Mouse (Mus musculus): ENCODE results near the gene Kcnk18. TPM values are rescaled to one million over a fixed set of nuclear protein-coding genes. Genes with fewer than 3 reads are reported as not detected.

Kcnk18 gene
- total and polyA plus RNA-seq, 2 experiments from 2014 or later = not detected

DNA sequence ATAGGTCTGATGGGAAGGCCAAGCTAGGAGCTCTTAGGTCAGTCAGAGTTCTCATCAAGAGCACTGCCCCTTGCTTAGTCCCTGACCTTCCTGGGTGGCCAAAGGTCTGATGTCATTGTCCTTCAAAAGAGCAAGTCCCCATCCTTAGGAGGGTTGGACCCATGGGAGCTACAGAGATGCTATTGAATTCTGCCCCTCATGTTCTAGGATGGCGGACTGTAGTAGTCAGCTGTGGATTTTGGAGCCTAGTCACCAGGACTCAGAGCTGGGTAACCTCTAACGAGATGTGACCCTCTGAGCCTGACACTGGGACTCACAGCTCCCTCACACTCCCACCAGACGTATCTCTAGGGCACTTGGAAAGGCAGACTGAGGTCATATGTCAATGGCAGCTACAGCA lies 9.4 kb downstream of the Kcnk18 start:
- Histone ChIP-seq H3K9me3 (replicated peaks; ENCODE audit: control insufficient read depth, low read length) (no peaks in the 10 kb centered on the region), H3K4me1 (ENCODE audit: control insufficient read depth, insufficient read depth) (no peaks in the 10 kb centered on the region), H3K27ac (ENCODE audit: low read depth) (no peak overlapping the region), H3K27me3 (ENCODE audit: control insufficient read depth, insufficient read depth, low read length) (no peaks in the 10 kb centered on the region), H3K36me3 (replicated peaks; ENCODE audit: control insufficient read depth, insufficient read depth, low read length) (no peaks in the 10 kb centered on the region), H3K4me3 (ENCODE audit: low read depth, low read length) (no peak overlapping the region), H3K9ac (replicated peaks; ENCODE audit: low read depth, low read length) (no peak overlapping the region), H3K4me2 (ENCODE audit: low read depth, low read length) (no peak overlapping the region)
- WGBS = 50% methylated on average over 3 of the region's 3 CpGs
- DNase-seq (ENCODE audit: low spot score) (no peak), ATAC-seq (ENCODE audit: insufficient read depth, low read depth) (no peak)
- TF ChIP-seq EP300 (IDR thresholded peaks at IDR 0.05; ENCODE audit: low read depth) (no peak), CTCF (IDR thresholded peaks at IDR 0.05; ENCODE audit: low read depth) (no peak)

DNA sequence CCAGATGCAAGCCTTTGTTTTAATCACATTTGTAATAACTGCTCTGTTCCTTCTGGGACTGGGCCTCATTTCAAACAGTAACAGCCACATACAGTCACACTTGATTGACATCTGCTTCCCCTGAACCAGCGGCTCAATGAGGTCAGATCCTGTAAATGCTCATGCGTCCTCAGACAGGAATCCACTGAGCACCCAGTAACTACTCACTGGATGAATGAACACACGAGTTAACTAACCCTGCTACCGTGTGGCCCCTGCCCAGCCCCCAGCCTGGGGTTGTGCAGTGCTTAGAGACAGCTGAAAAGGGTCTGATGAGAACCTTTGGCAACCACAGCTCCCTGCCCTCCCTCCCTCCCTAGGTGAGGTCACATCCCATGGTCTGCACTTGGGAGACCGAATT lies 13.8 kb downstream of the Kcnk18 start:
- Histone ChIP-seq H3K9me3 (replicated peaks; ENCODE audit: control insufficient read depth, low read length) (no peaks in the 10 kb centered on the region), H3K9ac (replicated peaks; ENCODE audit: low read depth, low read length) (no peak overlapping the region), H3K4me3 (ENCODE audit: low read depth, low read length) (no peak overlapping the region), H3K27ac (ENCODE audit: low read depth) (no peak overlapping the region), H3K36me3 (replicated peaks; ENCODE audit: control insufficient read depth, insufficient read depth, low read length) (no peaks in the 10 kb centered on the region), H3K4me2 (ENCODE audit: low read depth, low read length) (no peak overlapping the region), H3K27me3 (ENCODE audit: control insufficient read depth, insufficient read depth, low read length) (no peaks in the 10 kb centered on the region), H3K4me1 (ENCODE audit: control insufficient read depth, insufficient read depth) (no peaks in the 10 kb centered on the region)
- DNase-seq (ENCODE audit: low spot score) (no peak), ATAC-seq (ENCODE audit: insufficient read depth, low read depth) (no peak)
- 57% methylated on average over 5 of the region's 5 CpGs for WGBS
- TF ChIP-seq CTCF (IDR thresholded peaks at IDR 0.05; ENCODE audit: low read depth) (no peak), EP300 (IDR thresholded peaks at IDR 0.05; ENCODE audit: low read depth) (no peak)

DNA sequence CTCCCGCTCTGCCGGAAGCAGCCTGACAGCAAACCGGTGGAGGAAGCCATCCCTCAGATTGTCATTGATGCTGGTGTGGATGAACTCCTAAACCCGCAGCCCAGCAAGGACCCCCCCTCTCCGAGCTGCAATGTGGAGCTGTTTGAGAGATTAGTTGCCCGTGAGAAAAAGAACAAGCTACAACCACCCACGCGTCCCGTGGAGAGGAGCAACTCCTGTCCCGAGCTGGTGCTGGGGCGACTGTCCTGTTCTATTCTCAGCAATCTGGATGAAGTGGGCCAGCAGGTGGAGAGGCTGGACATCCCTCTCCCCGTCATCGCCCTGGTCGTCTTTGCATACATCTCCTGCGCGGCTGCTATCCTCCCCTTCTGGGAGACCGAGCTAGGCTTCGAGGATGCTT lies 16.0 kb downstream of the Kcnk18 start:
- no peaks in the 10 kb centered on the region for H3K27me3 ChIP-seq (ENCODE audit: control insufficient read depth, insufficient read depth, low read length)
- WGBS = 72% methylated on average over 18 of the region's 18 CpGs
- H3K9ac ChIP-seq (replicated peaks; ENCODE audit: low read depth, low read length) = no peak overlapping the region
- ATAC-seq (ENCODE audit: insufficient read depth, low read depth) (no peak), DNase-seq (ENCODE audit: low spot score) (no peak)
- H3K4me3 ChIP-seq (ENCODE audit: low read depth, low read length) = no peak overlapping the region
- no peak overlapping the region for H3K4me2 ChIP-seq (ENCODE audit: low read depth, low read length)
- no peaks in the 10 kb centered on the region for H3K4me1 ChIP-seq (ENCODE audit: control insufficient read depth, insufficient read depth)
- H3K27ac ChIP-seq (ENCODE audit: low read depth) = no peak overlapping the region
- TF ChIP-seq EP300 (IDR thresholded peaks at IDR 0.05; ENCODE audit: low read depth) (no peak), CTCF (IDR thresholded peaks at IDR 0.05; ENCODE audit: low read depth) (no peak)
- H3K9me3 ChIP-seq (replicated peaks; ENCODE audit: control insufficient read depth, low read length) = no peaks in the 10 kb centered on the region
- no peaks in the 10 kb centered on the region for H3K36me3 ChIP-seq (replicated peaks; ENCODE audit: control insufficient read depth, insufficient read depth, low read length)

DNA sequence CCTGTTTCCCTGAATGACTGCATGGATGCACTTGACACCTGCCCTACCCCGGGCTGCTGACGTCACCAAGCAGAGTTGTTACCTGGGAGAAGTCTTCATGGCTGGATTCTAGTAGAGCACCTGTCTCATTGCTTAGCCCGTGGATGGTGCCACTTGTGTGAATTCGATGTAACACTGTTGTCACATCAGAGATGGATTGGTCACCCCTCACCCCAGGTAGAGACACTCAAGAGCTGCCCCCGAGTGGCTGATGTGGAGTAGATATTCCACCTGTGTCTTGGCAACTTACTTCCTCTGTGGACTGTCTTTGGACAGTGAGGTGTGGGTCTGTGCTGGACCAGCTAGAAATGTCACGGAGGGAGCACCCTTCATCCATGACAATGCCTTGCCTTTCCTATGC lies 17.0 kb downstream of the Kcnk18 start:
- ATAC-seq (ENCODE audit: insufficient read depth, low read depth) (no peak), DNase-seq (ENCODE audit: low spot score) (no peak)
- no peaks in the 10 kb centered on the region for H3K9me3 ChIP-seq (replicated peaks; ENCODE audit: control insufficient read depth, low read length)
- no peak overlapping the region for H3K27ac ChIP-seq (ENCODE audit: low read depth)
- no peak overlapping the region for H3K9ac ChIP-seq (replicated peaks; ENCODE audit: low read depth, low read length)
- no peak overlapping the region for H3K4me2 ChIP-seq (ENCODE audit: low read depth, low read length)
- 81% methylated on average over 6 of the region's 6 CpGs for WGBS
- no peaks in the 10 kb centered on the region for H3K27me3 ChIP-seq (ENCODE audit: control insufficient read depth, insufficient read depth, low read length)
- no peak overlapping the region for H3K4me3 ChIP-seq (ENCODE audit: low read depth, low read length)
- TF ChIP-seq CTCF (IDR thresholded peaks at IDR 0.05; ENCODE audit: low read depth) = no peak
- no peak for TF ChIP-seq EP300 (IDR thresholded peaks at IDR 0.05; ENCODE audit: low read depth)
- H3K36me3 ChIP-seq (replicated peaks; ENCODE audit: control insufficient read depth, insufficient read depth, low read length) = no peaks in the 10 kb centered on the region
- H3K4me1 ChIP-seq (ENCODE audit: control insufficient read depth, insufficient read depth) = no peaks in the 10 kb centered on the region

DNA sequence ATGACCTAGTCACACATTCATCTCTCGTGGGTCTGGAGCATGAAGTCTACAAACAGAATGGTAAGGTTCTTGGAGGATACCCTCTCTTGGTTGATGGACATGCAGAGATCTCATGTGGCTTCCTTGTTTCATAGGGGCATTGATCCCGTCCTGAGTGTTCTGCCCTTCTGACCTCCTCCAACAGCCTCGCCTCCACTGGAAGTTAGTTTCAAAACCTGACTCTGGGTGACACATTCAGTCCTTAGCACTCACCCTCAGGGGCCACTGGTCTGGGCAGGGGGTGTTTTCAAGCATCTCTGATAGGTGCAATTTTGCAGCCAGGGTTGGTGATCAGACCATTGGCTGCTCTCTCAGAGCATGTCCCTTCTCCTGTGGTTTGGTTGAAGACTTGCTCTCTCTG lies 19.6 kb downstream of the Kcnk18 start:
- TF ChIP-seq EP300 (IDR thresholded peaks at IDR 0.05; ENCODE audit: low read depth) (no peak), CTCF (IDR thresholded peaks at IDR 0.05; ENCODE audit: low read depth) (no peak)
- H3K36me3 ChIP-seq (replicated peaks; ENCODE audit: control insufficient read depth, insufficient read depth, low read length) = no peaks in the 10 kb centered on the region
- no peak for ATAC-seq (ENCODE audit: insufficient read depth, low read depth)
- no peak overlapping the region for H3K9ac ChIP-seq (replicated peaks; ENCODE audit: low read depth, low read length)
- H3K27me3 ChIP-seq (ENCODE audit: control insufficient read depth, insufficient read depth, low read length) = no peaks in the 10 kb centered on the region
- no peak overlapping the region for H3K27ac ChIP-seq (ENCODE audit: low read depth)
- no peaks in the 10 kb centered on the region for H3K9me3 ChIP-seq (replicated peaks; ENCODE audit: control insufficient read depth, low read length)
- 75% methylated on average over 3 of the region's 3 CpGs for WGBS
- no peak overlapping the region for H3K4me2 ChIP-seq (ENCODE audit: low read depth, low read length)
- DNase-seq (ENCODE audit: low spot score) = no peak
- H3K4me1 ChIP-seq (ENCODE audit: control insufficient read depth, insufficient read depth) = no peaks in the 10 kb centered on the region
- no peak overlapping the region for H3K4me3 ChIP-seq (ENCODE audit: low read depth, low read length)

DNA sequence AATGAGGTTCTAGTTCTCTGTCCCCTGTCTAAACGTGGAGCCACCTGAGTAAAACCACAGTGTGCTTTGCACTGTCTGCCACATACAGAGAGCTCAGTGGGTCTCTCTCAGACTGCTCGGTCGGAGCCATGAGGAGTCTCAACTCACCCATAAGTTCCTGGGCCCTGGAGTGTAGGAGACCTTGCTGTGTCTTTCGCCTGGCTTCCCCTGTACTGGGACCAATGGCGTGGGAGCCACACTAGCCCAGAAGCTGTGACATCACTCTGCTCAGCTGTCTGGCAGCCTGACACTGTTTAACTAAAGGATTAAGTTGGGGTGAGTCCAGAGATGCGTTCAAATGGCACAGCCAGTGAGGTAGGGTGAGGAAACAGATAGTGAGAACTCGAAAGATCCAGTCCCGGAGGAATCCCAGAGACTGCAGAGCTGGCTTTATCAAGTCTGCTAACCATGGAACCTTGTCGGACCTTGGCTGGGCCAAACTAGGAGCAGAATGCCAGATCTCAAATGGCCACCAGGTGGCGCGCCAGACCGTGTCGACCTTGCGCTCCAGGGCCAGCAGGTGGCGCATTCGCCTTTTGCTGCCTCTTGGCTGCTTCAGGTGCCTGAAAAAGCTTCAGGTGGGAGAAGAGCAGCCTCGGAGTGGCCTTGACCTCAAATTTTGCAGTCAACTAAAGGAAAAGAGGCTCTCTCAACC lies 20.3 kb downstream of the Kcnk18 start:
- WGBS = 16% methylated on average over 17 of the region's 17 CpGs
- Histone ChIP-seq H3K4me2 (ENCODE audit: low read depth, low read length) (no peak overlapping the region), H3K9me3 (replicated peaks; ENCODE audit: control insufficient read depth, low read length) (no peaks in the 10 kb centered on the region), H3K27ac (ENCODE audit: low read depth) (no peak overlapping the region), H3K27me3 (ENCODE audit: control insufficient read depth, insufficient read depth, low read length) (no peaks in the 10 kb centered on the region), H3K4me1 (ENCODE audit: control insufficient read depth, insufficient read depth) (no peaks in the 10 kb centered on the region), H3K36me3 (replicated peaks; ENCODE audit: control insufficient read depth, insufficient read depth, low read length) (no peaks in the 10 kb centered on the region), H3K4me3 (ENCODE audit: low read depth, low read length) (no peak overlapping the region), H3K9ac (replicated peaks; ENCODE audit: low read depth, low read length) (no peak overlapping the region)
- ATAC-seq (ENCODE audit: insufficient read depth, low read depth) (peak; percentile 55; the same call in 1 of the 2 replicates), DNase-seq (ENCODE audit: low spot score) (peak; percentile 46)
- TF ChIP-seq EP300 (IDR thresholded peaks at IDR 0.05; ENCODE audit: low read depth) (no peak), CTCF (IDR thresholded peaks at IDR 0.05; ENCODE audit: low read depth) (peak; percentile 100)
